Mouse (Mus musculus) cerebellum, postnatal 25 days (tissue): ENCODE measurements at regions not wholly inside any gene's neighbourhood (a gene's known extent, or its start where the extent isn't known, plus 50 kb on each side); places are given as distances from the start of the nearest gene placed in this dataset.

Experiments
- DNase-seq, 2 experiments: peaks; one replicate each; pipeline ENCODE4 v3.0.0; 2021; ENCODE audit warnings: mixed read lengths in 2 of 2

GRCm38 (mm10) chr17:45784496-45784895, 50.9 kb upstream of the 1600014C23Rik start:
- no peak for DNase-seq
